Mouse (Mus musculus) stomach, postnatal 0 days (tissue): ENCODE measurements around the gene Edn1.

Experiments used
- CTCF ChIP-seq: IDR thresholded peaks from 2 replicates; pipeline ENCODE4 v1.5.1; 2016; ENCODE audit warnings: antibody characterized with exemption, low read depth, mild to moderate bottlenecking, moderate library complexity
- EP300 ChIP-seq: optimal IDR thresholded peaks from 2 replicates; pipeline ENCODE3; 2016; ENCODE audit warnings: antibody characterized with exemption

- TF ChIP-seq CTCF (no peak), EP300 (no peak)
These were observed 3.0 kb upstream of the Edn1 start for GRCm38 (mm10) chr13:42298302-42298701.
